Mouse (Mus musculus) ES-E14 (cell line): ENCODE measurements around the gene Gpatch2.

Source experiments
- CHD2 ChIP-seq: IDR thresholded peaks from 2 replicates; pipeline ENCODE4 v1.6.1; 2014; ENCODE audit warnings: mild to moderate bottlenecking, low read depth, low read length, inconsistent platforms
- HCFC1 ChIP-seq: IDR thresholded peaks from 2 replicates; pipeline ENCODE4 v1.6.1; 2012; ENCODE audit warnings: low read length, inconsistent platforms, borderline replicate concordance; ENCODE audit not compliant: insufficient read depth
- MAFK ChIP-seq: IDR thresholded peaks from 2 replicates; pipeline ENCODE4 v1.6.1; 2014; ENCODE audit warnings: mild to moderate bottlenecking, low read depth, low read length, inconsistent platforms; ENCODE audit not compliant: insufficient read depth
- ZC3H11A ChIP-seq: IDR thresholded peaks from 2 replicates; pipeline ENCODE4 v1.6.1; 2012; ENCODE audit warnings: low read depth, mild to moderate bottlenecking, inconsistent platforms, low read length, borderline replicate concordance
- ZNF384 ChIP-seq: IDR thresholded peaks from 2 replicates; pipeline ENCODE4 v1.6.1; 2012; ENCODE audit warnings: low read depth, low read length, inconsistent platforms

GRCm38 (mm10) chr1:187220756-187221155 lies 5.4 kb downstream of the Gpatch2 start:
- no peak for TF ChIP-seq HCFC1
- TF ChIP-seq ZNF384: no peak
- TF ChIP-seq CHD2: no peak
- no peak for TF ChIP-seq ZC3H11A
- no peak for TF ChIP-seq MAFK
